8 mouse cellular contexts compared by ENCODE assay signal in the genomic region with DNA sequence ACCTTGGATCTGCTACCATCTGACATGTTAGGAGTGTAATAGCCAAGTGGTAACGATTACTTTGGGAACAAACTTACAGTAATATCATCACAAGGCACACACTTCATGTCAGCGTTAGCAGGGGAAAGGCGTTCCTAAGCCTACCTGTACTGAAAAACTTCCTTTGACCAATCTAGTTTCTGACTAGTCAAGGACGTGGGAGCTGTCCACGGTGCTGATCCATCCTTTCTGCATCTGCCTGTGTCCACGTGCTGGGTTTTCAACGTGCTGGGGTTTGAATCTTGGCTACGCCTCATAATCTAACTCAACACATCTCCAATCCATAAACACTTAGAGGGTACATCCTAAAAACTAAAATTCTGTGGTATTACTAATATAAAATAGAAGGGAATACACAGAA. TPM values are rescaled to one million over a fixed set of nuclear protein-coding genes. Genes with fewer than 3 reads are reported as not detected.
DNase-seq lines count a peak whose midpoint lies in the region; ATAC-seq lines count a peak whose summit lies in the region.

No protein-coding gene starts in this region.

- H3K9me3 ChIP-seq in midbrain, embryonic 14.5 days (ENCODE audit: control insufficient read depth, low read length), result no peaks in the 10 kb centered on the region
- H3K9me3 ChIP-seq in midbrain, embryonic 16.5 days (replicated peaks; ENCODE audit: control insufficient read depth, low read length, poor library complexity, severe bottlenecking), result no peaks in the 10 kb centered on the region

- no peak for ATAC-seq in midbrain, embryonic 14.5 days (ENCODE audit: low FRiP score, low TSS enrichment)
- ATAC-seq in midbrain, embryonic 16.5 days, result no peak

- H3K36me3 ChIP-seq in midbrain, embryonic 14.5 days (ENCODE audit: control insufficient read depth, insufficient read depth, low read length), result no peaks in the 10 kb centered on the region
- no peaks in the 10 kb centered on the region for H3K36me3 ChIP-seq in midbrain, embryonic 16.5 days (ENCODE audit: control insufficient read depth, insufficient read depth, low read length)
- no peaks in the 10 kb centered on the region for H3K36me3 ChIP-seq in splenic B cell, adult 2 months (ENCODE audit: control insufficient read depth, insufficient read depth, low read length, poor library complexity, severe bottlenecking)

- no peak overlapping the region for H3K4me2 ChIP-seq in midbrain, embryonic 14.5 days (ENCODE audit: low read length)
- H3K4me2 ChIP-seq in midbrain, embryonic 16.5 days (ENCODE audit: low read length), result no peak overlapping the region

- H3K27me3 ChIP-seq in midbrain, embryonic 14.5 days (ENCODE audit: control insufficient read depth, insufficient read depth, low read length), result no peaks in the 10 kb centered on the region
- no peaks in the 10 kb centered on the region for H3K27me3 ChIP-seq in midbrain, embryonic 16.5 days (ENCODE audit: control insufficient read depth, insufficient read depth, low read depth, low read length)
- H3K27me3 ChIP-seq in splenic B cell, adult 2 months (ENCODE audit: control insufficient read depth, insufficient read depth, low read length, poor library complexity, severe bottlenecking), result no peaks in the 10 kb centered on the region

- no peak overlapping the region for H3K27ac ChIP-seq in midbrain, embryonic 14.5 days (replicated peaks; ENCODE audit: low read depth, low read length)
- H3K27ac ChIP-seq in midbrain, embryonic 16.5 days (ENCODE audit: low read length), result no peak overlapping the region

- no peaks in the 10 kb centered on the region for H3K4me1 ChIP-seq in midbrain, embryonic 14.5 days (ENCODE audit: control insufficient read depth, insufficient read depth, low read length)
- no peaks in the 10 kb centered on the region for H3K4me1 ChIP-seq in midbrain, embryonic 16.5 days (ENCODE audit: control insufficient read depth, insufficient read depth, low read length)

- H3K4me3 ChIP-seq in midbrain, embryonic 14.5 days (replicated peaks; ENCODE audit: low read depth, low read length), result no peak overlapping the region
- no peak overlapping the region for H3K4me3 ChIP-seq in midbrain, embryonic 16.5 days (ENCODE audit: low read depth, low read length)

- DNase-seq in adrenal gland, adult 2 months, result peak; percentile 35
- no peak for DNase-seq in adrenal gland, postnatal 4 days (ENCODE audit: low spot score in 2 of 2)
- DNase-seq in midbrain, embryonic 14.5 days, result peak; percentile 29
- peak; percentile 79 for DNase-seq in forelimb bud, embryonic 11.5 days (ENCODE audit: low read depth, low spot score)
- peak; percentile 49 for DNase-seq in splenic B cell, adult 2 months (ENCODE audit: low read depth, low spot score)
- no peak for DNase-seq in layer of hippocampus, adult 9-10 months (ENCODE audit: low spot score)
- no peak for DNase-seq in cerebellum, adult 11-12 months

- 40% methylated on average over 8 of the region's 8 CpGs for WGBS in midbrain, embryonic 14.5 days
- 36% methylated on average over 8 of the region's 8 CpGs for WGBS in midbrain, embryonic 16.5 days

- no peak overlapping the region for H3K9ac ChIP-seq in midbrain, embryonic 14.5 days (replicated peaks; ENCODE audit: low read length)
- no peak overlapping the region for H3K9ac ChIP-seq in midbrain, embryonic 16.5 days (ENCODE audit: low read depth, low read length)

RNA-seq across cellular contexts. Expression of a gene that starts 5.4 kb away (rescaled TPM):
- 10 to 100 TPM; 21.2 to 51.9 TPM for total RNA-seq in adrenal gland, adult 2 months (2021)
- 40.5 and 44.4 TPM in 2 replicates for polyA plus RNA-seq in adrenal gland, adult 2 months (2012; rRNA removed)
- 10 to 100 TPM; 26.3 to 27.6 TPM for total RNA-seq in adrenal gland, postnatal 4 days (2021)
- 9.2 and 10.2 TPM in 2 replicates for polyA plus RNA-seq in midbrain, embryonic 14.5 days (2014; fragmentation: Nextera tagmentation; extraction: Ambion mirVana)
- 17.3 and 18.7 TPM in 2 replicates for polyA plus RNA-seq in midbrain, embryonic 16.5 days (2015; fragmentation: Nextera tagmentation; extraction: Ambion mirVana)

RNA-seq across cellular contexts. Expression of a gene that starts 26.1 kb away (rescaled TPM):
- 1 to 10 TPM; 5.3 to 7.3 TPM for total RNA-seq in adrenal gland, adult 2 months (2021)
- 0.06 and 0.10 TPM in 2 replicates for polyA plus RNA-seq in adrenal gland, adult 2 months (2012; rRNA removed)
- 10 to 100 TPM; 11.3 to 12.3 TPM for total RNA-seq in adrenal gland, postnatal 4 days (2021)
- polyA plus RNA-seq in midbrain, embryonic 14.5 days (2014; fragmentation: Nextera tagmentation; extraction: Ambion mirVana), result 35.8 and 39.2 TPM in 2 replicates
- 35.9 and 37.2 TPM in 2 replicates for polyA plus RNA-seq in midbrain, embryonic 16.5 days (2015; fragmentation: Nextera tagmentation; extraction: Ambion mirVana)

Comparison
In these comparisons a context has a peak if more than half of its experiments do, and no peak if none do; other contexts are left out.
1. DNase-seq: peak in adrenal gland, adult 2 months (single experiment), midbrain, embryonic 14.5 days (single experiment), forelimb bud, embryonic 11.5 days (single experiment) and splenic B cell, adult 2 months (single experiment); none in adrenal gland, postnatal 4 days (0 of 2), layer of hippocampus, adult 9-10 months (single experiment) and cerebellum, adult 11-12 months (single experiment).
2. RNA of a gene that starts 26.1 kb away (polyA plus RNA-seq): 35.8 to 39.2 TPM in midbrain, embryonic 14.5 days and 35.9 to 37.2 TPM in midbrain, embryonic 16.5 days; 0.06 to 0.10 TPM in adrenal gland, adult 2 months; every median in the first group is over 10 times any median in the second.